13 mouse cellular contexts compared by ENCODE assay signal in genomic region chr16:85307940-85308339, GRCm38 (mm10).
DNase-seq lines count a peak whose midpoint lies in the region; ATAC-seq lines count a peak whose summit lies in the region.
"Had no signal": no experiment of that assay in that cellular context is flagged by ENCODE, and none has a peak within 500 bp of the region (broad histone marks: within the 10 kb centered on the region; RNA-seq: fewer than 3 reads in every experiment).

No protein-coding gene starts in this region.

- ATAC-seq in hindbrain, embryonic 13.5 days (ENCODE audit: low FRiP score), result peak; percentile 88
- ATAC-seq in activated CD4-positive, CD25-positive, alpha-beta regulatory T cell, adult 4 months, result no peak
- ATAC-seq: liver, embryonic 12.5 days had no signal

- 13% methylated on average over 7 of the region's 7 CpGs for WGBS in hindbrain, embryonic 13.5 days

- no peaks in the 10 kb centered on the region for H3K36me3 ChIP-seq in hindbrain, embryonic 13.5 days
- H3K36me3 ChIP-seq: liver, embryonic 12.5 days had no signal

- H3K4me3 ChIP-seq in hindbrain, embryonic 13.5 days, result no peak overlapping the region
- H3K4me3 ChIP-seq: erythroblast, embryonic 14.5 days; liver, embryonic 12.5 days; megakaryocyte, embryonic 14.5 days had no signal

- H3K9me3 ChIP-seq in hindbrain, embryonic 13.5 days, result no peaks in the 10 kb centered on the region
- H3K9me3 ChIP-seq: liver, embryonic 12.5 days had no signal

- peak overlapping the region; percentile 70 for H3K27ac ChIP-seq in hindbrain, embryonic 13.5 days
- H3K27ac ChIP-seq: liver, embryonic 12.5 days had no signal

- H3K9ac ChIP-seq in hindbrain, embryonic 13.5 days, result no peak overlapping the region
- H3K9ac ChIP-seq: liver, embryonic 12.5 days had no signal

- peak overlapping the region; percentile 6; the same call in 1 of the 2 replicates for H3K4me2 ChIP-seq in hindbrain, embryonic 13.5 days
- H3K4me2 ChIP-seq: liver, embryonic 12.5 days had no signal

- DNase-seq in brain, adult 2 months (ENCODE audit: low read depth, low spot score), result peak; percentile 21
- peak; percentile 49 for DNase-seq in embryo, embryonic 11 days
- peak; percentile 61 for DNase-seq in neural tube, embryonic 10.5 days (ENCODE audit: extremely low spot score, low spot score)
- no peak for DNase-seq in frontal cortex, postnatal 25 days (ENCODE audit: low spot score in 2 of 2)
- no peak for DNase-seq in testis, postnatal 14 days (ENCODE audit: low spot score)
- DNase-seq: kidney, adult 9 months; layer of hippocampus, postnatal 36 days; thymus, postnatal 4 days had no signal

- H3K27me3 ChIP-seq in hindbrain, embryonic 13.5 days, result 0 out of 2 replicates have a peak, but pooled peaks cover 2% of the 10 kb centered on the region
- H3K27me3 ChIP-seq: liver, embryonic 12.5 days; megakaryocyte, embryonic 14.5 days had no signal

- H3K4me1 ChIP-seq in hindbrain, embryonic 13.5 days (replicated peaks), result peaks cover 11% of the 10 kb centered on the region
- H3K4me1 ChIP-seq: liver, embryonic 12.5 days; megakaryocyte, embryonic 14.5 days had no signal

Comparison
In these comparisons a context has a peak if more than half of its experiments do, and no peak if none do; other contexts are left out.
1. DNase-seq: peak in brain, adult 2 months (single experiment), embryo, embryonic 11 days (single experiment) and neural tube, embryonic 10.5 days (single experiment); none in frontal cortex, postnatal 25 days (0 of 2) and testis, postnatal 14 days (single experiment).